Mouse (Mus musculus) erythroblast, embryonic 14.5 days (primary cell): Measurements from ENCODE around the gene Ccl25.

Source experiments
- GATA1 ChIP-seq: IDR thresholded peaks from 2 replicates; pipeline ENCODE4 v1.6.1; 2012; ENCODE audit warnings: low read length, inconsistent platforms, mixed read lengths
- TAL1 ChIP-seq: IDR thresholded peaks from 3 replicates; pipeline ENCODE4 v1.6.1; 2012; ENCODE audit warnings: low read length, inconsistent platforms, mixed read lengths

- no peak for TF ChIP-seq TAL1
- TF ChIP-seq GATA1, result no peak
Measured at GRCm38 (mm10) chr8:4360922-4361321, 35.9 kb downstream of the Ccl25 start.
